Mouse (Mus musculus) midbrain, embryonic 13.5 days (tissue): ENCODE results near the gene Acaa1b. TPM values are rescaled to one million over a fixed set of nuclear protein-coding genes. Genes with fewer than 3 reads are reported as not detected.

ENCODE experiments used
- ATAC-seq: fragments of 200-750 bp; cut with Nextera tagmentation; 2 replicates; pipeline ENCODE4 v1.8.0; 2017; ENCODE audit warnings: mild to moderate bottlenecking, moderate TSS enrichment, moderate library complexity
- H3K27ac ChIP-seq: fragments of 300-500 bp; sonication (generic); 2 replicates; pipeline ENCODE4 v1.5.1; 2015; ENCODE audit warnings: inconsistent platforms, mild to moderate bottlenecking, moderate library complexity
- H3K27me3 ChIP-seq: fragments of 300-500 bp; sonication (generic); 2 replicates; pipeline ENCODE4 v1.6.1; 2015; ENCODE audit warnings: mild to moderate bottlenecking, inconsistent platforms
- H3K36me3 ChIP-seq: fragments of 300-500 bp; sonication (generic); 2 replicates; pipeline ENCODE4 v1.6.1; 2015; ENCODE audit warnings: mild to moderate bottlenecking, inconsistent platforms
- H3K4me1 ChIP-seq: fragments of 300-500 bp; sonication (generic); replicated peaks from 2 replicates; pipeline ENCODE4 v1.6.1; 2015; ENCODE audit warnings: inconsistent platforms
- H3K4me2 ChIP-seq: fragments of 300-500 bp; sonication (generic); replicated peaks from 2 replicates; pipeline ENCODE4 v1.6.1; 2015; ENCODE audit warnings: moderate library complexity, mild to moderate bottlenecking, inconsistent platforms
- H3K4me3 ChIP-seq: fragments of 300-500 bp; sonication (generic); replicated peaks from 2 replicates; pipeline ENCODE4 v1.5.1; 2015; ENCODE audit warnings: mild to moderate bottlenecking, inconsistent platforms
- H3K9ac ChIP-seq: fragments of 300-500 bp; sonication (generic); replicated peaks from 2 replicates; pipeline ENCODE4 v1.6.1; 2015; ENCODE audit warnings: mild to moderate bottlenecking, inconsistent platforms
- H3K9me3 ChIP-seq: fragments of 300-500 bp; sonication (generic); 2 replicates; pipeline ENCODE4 v1.6.1; 2016; ENCODE audit warnings: mild to moderate bottlenecking, inconsistent platforms
- WGBS: fragments of 180-500 bp; shearing (Covaris S2); methylation state at CpG from one replicate; pipeline ENCODE4 v1.1.7; 2015; 5-methylcytosine and 5-hydroxymethylcytosine counted together
- polyA plus RNA-seq: library from polyadenylated mRNA; unstranded; fragments of >200 nt; fragmentation: Nextera tagmentation; extraction: Ambion mirVana; gene quantifications from 2 replicates; pipeline ENCODE4 v1.2.1, GENCODE M21; 2015

Acaa1b gene
- polyA plus RNA-seq, 1 experiment from 2014 or later, result 1.4 TPM

DNA sequence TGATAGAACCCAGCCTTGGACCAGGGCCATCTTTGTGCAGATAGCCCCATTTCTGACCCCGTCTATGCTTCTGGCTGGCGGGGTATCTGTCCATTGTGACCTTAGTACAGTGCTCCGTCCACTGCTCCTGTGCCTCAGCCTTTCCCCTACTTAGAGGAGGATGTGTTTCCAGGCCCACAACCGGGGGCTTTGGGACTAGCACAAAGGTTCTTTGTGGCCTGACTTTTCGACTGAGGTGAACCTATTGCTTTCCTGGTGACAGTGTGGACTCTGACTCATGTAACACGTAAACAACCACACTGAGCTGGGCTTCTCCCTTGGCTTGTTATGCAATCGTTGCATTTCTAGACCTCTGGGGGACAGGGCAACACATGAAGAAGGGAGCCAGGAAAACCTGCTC is 7.8 kb upstream of the Acaa1b start:
- no peaks in the 10 kb centered on the region for H3K9me3 ChIP-seq
- no peaks in the 10 kb centered on the region for H3K36me3 ChIP-seq
- ATAC-seq, result no peak
- no peak overlapping the region for H3K27ac ChIP-seq
- WGBS, result 89% methylated on average over 7 of the region's 7 CpGs
- H3K4me2 ChIP-seq, result no peak overlapping the region
- no peaks in the 10 kb centered on the region for H3K27me3 ChIP-seq
- H3K4me1 ChIP-seq, result no peaks in the 10 kb centered on the region
- no peak overlapping the region for H3K9ac ChIP-seq
- no peak overlapping the region for H3K4me3 ChIP-seq

DNA sequence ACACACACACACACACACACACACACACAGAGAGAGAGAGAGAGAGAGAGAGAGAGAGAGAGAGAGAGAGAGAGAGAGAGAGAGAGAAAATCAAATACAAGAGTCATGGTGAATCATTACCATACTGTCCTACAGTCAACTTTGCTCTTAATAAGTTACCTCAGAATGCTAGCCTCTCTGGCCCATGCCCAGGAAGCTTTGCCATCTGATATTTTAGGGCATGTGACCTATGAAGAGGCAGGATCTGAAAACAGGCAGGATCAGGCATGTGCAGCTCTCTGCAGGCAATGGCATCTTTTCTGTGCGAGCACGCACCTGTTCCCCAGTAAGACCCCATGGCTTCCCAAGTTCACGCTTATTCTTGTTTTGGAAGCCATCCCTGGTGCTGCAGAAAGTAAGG is 3.8 kb upstream of the Acaa1b start:
- Histone ChIP-seq H3K4me3 (no peak overlapping the region), H3K27ac (no peak overlapping the region), H3K9me3 (no peaks in the 10 kb centered on the region), H3K9ac (no peak overlapping the region), H3K36me3 (no peaks in the 10 kb centered on the region), H3K4me1 (no peaks in the 10 kb centered on the region), H3K4me2 (no peak overlapping the region), H3K27me3 (peaks cover 16% of the 10 kb centered on the region)
- no peak for ATAC-seq
- WGBS, result 97% methylated on average over 3 of the region's 3 CpGs

DNA sequence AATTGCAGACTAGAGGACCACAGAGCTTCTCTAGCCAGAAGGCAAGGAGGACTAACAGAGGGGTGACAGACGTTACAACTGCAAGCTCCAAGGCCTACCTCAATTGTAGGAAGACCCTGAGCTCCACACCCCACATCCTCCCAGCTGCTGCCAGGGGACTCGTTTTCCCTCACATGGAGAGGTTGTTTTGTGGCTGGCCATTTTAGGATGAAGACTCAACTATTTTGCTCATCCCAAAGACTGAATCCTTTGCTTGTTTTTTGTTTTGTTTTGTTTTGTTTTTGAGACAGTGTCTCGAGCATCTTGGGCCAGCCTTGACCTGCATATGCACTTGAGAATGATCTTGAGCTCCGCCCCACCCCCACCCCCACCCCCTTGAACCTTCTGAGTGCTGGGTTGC is 2.0 kb upstream of the Acaa1b start, which contains the start of gene Gm47289:
Gene Gm47289 (plus strand): TSS at position 301 of the 400 bp plus-strand sequence.
- H3K4me2 ChIP-seq, result no peak within 1 kb of the TSS
- H3K9me3 ChIP-seq, result no peaks in the 10 kb centered on the region
- H3K36me3 ChIP-seq, result no peaks in the 10 kb centered on the region
- no peak within 1 kb of the TSS for H3K4me3 ChIP-seq
- H3K4me1 ChIP-seq, result no peaks in the 10 kb centered on the region
- no peak within 1 kb of the TSS for H3K9ac ChIP-seq
- H3K27me3 ChIP-seq, result peaks cover 24% of the 10 kb centered on the region
- H3K27ac ChIP-seq, result no peak within 1 kb of the TSS
- WGBS, result 60% methylated on average over 4 of the region's 4 CpGs
- ATAC-seq, result no peak

DNA sequence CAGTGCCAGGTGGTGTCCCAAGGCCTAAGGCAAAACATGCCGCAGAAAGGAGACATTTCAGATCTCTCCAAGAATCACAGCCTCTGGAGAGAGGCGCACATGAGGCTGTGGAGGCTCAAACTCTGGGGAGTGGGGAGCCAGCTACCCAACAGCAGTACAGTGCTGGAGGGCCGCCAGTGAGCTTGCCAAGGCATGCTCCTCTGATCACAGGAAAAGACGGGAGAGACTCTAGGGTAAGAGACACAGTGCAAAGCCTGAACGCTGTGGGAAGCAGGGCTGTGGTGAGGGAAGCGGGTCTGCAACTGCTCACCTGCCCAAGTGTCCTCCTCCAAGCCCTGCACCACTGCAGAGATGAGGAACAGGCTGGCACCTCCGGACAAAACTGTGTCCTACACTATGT is 1.1 kb downstream of the Acaa1b start:
- 51% methylated on average over 7 of the region's 7 CpGs for WGBS
- Histone ChIP-seq H3K4me1 (no peaks in the 10 kb centered on the region), H3K9me3 (no peaks in the 10 kb centered on the region), H3K4me2 (no peak overlapping the region), H3K9ac (no peak overlapping the region), H3K27ac (no peak overlapping the region), H3K27me3 (peaks cover 24% of the 10 kb centered on the region), H3K36me3 (no peaks in the 10 kb centered on the region), H3K4me3 (peak overlapping the region; percentile 55; the same call in 1 of the 2 replicates)
- ATAC-seq, result no peak

DNA sequence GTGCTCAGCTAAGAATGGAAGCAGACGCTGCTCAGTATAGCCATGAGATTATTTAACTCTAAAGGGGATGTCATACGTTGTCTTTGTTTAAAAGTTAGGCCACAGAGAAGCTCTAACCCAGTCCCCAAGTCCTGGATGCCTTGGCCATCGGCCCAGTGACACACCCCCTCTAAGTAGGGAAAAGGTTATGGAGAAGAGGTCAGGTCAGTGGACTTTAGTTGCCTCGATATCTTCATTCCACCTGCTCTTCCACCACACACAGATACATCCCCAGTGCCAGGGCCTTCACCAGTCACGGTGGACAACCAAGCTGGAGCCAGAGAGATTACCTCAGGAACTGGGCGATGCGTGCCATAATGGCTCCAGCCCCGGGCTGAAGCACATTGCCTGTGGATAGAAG is 1.5 kb downstream of the Acaa1b start:
- Histone ChIP-seq H3K9me3 (no peaks in the 10 kb centered on the region), H3K4me2 (no peak overlapping the region), H3K4me1 (no peaks in the 10 kb centered on the region), H3K27ac (no peak overlapping the region), H3K27me3 (peaks cover 24% of the 10 kb centered on the region), H3K36me3 (no peaks in the 10 kb centered on the region), H3K4me3 (no peak overlapping the region), H3K9ac (no peak overlapping the region)
- ATAC-seq, result no peak
- 87% methylated on average over 8 of the region's 8 CpGs for WGBS

DNA sequence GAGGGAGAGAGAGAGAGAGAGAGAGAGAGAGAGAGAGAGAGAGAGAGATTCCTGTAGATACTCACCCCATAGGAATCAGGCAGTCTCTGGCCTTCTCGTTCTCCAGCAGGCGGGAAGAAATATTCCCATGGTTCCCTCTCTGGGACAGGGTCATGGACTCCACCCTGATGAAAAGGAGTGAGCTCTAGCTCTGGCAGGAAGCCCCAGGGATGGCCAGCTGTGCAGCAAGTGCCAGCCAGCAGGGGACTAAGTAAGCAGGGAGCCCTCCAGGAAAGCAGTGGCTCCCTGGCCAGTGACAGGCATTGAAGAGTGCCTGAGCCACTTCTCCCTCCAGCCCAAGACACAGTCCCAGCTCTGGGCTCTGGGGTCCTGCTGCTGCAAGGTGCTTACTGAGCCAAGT is 5.1 kb downstream of the Acaa1b start:
- Histone ChIP-seq H3K4me1 (no peaks in the 10 kb centered on the region), H3K27me3 (peaks cover 12% of the 10 kb centered on the region), H3K9me3 (no peaks in the 10 kb centered on the region), H3K4me3 (no peak overlapping the region), H3K36me3 (no peaks in the 10 kb centered on the region), H3K4me2 (no peak overlapping the region), H3K9ac (no peak overlapping the region), H3K27ac (no peak overlapping the region)
- no peak for ATAC-seq
- 50% methylated on average over 2 of the region's 2 CpGs for WGBS

DNA sequence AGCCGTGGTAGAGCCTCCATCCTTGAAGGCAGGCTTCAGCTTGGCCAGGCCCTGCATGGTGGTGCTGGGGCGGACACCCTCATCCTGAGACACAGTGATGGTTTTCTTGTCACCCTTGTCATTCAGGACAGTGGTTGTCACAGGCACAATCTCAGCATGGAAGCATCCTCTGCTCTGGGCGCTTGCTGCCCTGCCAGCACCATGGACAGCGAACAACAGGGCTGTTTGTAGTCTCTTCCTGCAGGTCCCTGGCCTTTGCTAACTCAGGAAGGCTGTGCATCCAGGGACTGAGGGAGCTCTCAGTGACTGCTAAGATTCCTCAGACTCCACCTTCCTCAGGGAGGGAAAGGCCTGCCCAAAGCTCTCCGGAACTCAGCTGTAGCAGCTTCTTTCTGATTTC is 7.3 kb downstream of the Acaa1b start:
- H3K4me3 ChIP-seq, result no peak overlapping the region
- H3K9me3 ChIP-seq, result no peaks in the 10 kb centered on the region
- no peak overlapping the region for H3K4me2 ChIP-seq
- H3K27ac ChIP-seq, result no peak overlapping the region
- ATAC-seq, result no peak
- WGBS, result 23% methylated on average over 5 of the region's 5 CpGs
- H3K36me3 ChIP-seq, result no peaks in the 10 kb centered on the region
- H3K4me1 ChIP-seq, result no peaks in the 10 kb centered on the region
- no peak overlapping the region for H3K9ac ChIP-seq
- no peaks in the 10 kb centered on the region; the same call in 1 of the 2 replicates for H3K27me3 ChIP-seq

DNA sequence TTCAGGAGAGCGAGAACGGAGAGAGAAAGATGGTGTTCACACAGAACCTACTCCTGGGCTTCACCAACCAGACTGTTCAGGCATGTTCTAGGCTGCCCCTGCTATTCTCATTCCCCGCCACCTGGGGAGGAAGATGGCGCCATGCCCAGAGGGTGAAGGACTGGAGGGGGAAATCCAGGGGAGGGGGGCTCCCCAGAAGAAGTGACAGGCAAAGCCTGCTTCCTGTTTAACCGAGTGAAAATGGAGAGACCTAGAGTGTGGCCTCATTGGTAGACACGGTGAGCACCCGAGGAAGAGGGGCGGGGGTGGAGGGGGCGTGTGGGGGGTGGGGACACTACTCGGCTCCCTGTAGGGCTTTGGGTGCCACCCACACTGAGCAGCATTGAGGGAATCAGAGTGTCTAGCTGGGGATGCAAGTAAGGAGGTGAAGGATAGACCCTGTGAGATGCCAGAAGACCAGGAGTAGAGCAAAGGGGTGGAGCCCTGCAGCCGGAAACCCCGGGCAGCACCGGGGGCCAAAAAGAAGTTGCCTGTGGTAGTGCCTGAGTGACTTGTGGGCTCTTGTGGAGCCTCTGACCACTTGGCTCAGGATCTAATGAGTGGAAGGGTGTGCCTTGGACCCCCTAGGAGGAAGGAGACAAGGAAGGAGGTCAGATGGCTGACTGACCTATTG is 10.7 kb downstream of the Acaa1b start:
- Histone ChIP-seq H3K4me2 (no peak overlapping the region), H3K36me3 (no peaks in the 10 kb centered on the region), H3K27ac (no peak overlapping the region), H3K9me3 (no peaks in the 10 kb centered on the region), H3K4me3 (no peak overlapping the region), H3K27me3 (no peaks in the 10 kb centered on the region), H3K4me1 (no peaks in the 10 kb centered on the region), H3K9ac (no peak overlapping the region)
- WGBS, result 83% methylated on average over 13 of the region's 13 CpGs
- 0 out of 2 replicates have a peak, but pooled peaks have one; percentile 27 for ATAC-seq

DNA sequence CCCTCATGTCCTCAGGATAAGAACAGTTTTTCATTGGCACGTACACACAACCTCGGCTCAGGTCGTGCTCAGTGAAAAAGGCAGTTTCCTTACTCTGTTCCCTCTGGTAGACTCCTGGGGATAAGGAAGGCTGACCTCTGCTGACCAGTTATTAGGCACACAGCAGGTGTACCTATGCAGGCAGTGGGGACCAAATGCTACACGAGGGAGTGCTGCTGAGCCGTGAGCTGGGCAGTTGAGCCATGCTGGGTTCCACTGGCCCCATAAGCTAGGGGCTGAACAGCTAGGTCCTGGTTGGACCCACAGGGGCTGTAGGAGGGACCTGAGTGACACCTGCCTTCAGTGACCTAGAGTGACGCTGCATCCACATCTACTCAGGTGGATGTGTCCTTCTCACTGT is 11.3 kb downstream of the Acaa1b start:
- Histone ChIP-seq H3K4me2 (no peak overlapping the region), H3K36me3 (no peaks in the 10 kb centered on the region), H3K9ac (no peak overlapping the region), H3K27me3 (no peaks in the 10 kb centered on the region), H3K4me1 (no peaks in the 10 kb centered on the region), H3K4me3 (no peak overlapping the region), H3K27ac (no peak overlapping the region), H3K9me3 (no peaks in the 10 kb centered on the region)
- ATAC-seq, result no peak
- 62% methylated on average over 6 of the region's 6 CpGs for WGBS

DNA sequence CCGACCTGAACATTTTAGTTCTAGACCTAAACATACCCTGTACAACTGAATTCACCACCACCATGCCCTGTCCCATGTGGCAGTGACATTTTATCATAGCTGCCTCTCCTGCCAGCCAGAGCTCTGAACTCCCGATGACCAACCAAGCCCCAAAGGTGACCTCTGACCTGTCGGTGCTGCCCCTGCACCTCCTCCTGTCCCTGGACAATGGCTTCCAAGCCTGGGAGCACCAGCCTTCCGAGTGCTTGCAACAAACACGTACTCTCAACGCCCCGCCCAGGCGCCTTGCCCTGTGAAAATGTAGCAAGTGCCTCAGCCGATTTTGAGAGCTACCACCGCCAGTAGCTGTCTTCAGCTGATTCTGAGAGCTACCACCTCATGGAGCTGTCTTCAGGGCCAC is 11.8 kb downstream of the Acaa1b start:
- WGBS, result 49% methylated on average over 10 of the region's 10 CpGs
- ATAC-seq, result no peak

DNA sequence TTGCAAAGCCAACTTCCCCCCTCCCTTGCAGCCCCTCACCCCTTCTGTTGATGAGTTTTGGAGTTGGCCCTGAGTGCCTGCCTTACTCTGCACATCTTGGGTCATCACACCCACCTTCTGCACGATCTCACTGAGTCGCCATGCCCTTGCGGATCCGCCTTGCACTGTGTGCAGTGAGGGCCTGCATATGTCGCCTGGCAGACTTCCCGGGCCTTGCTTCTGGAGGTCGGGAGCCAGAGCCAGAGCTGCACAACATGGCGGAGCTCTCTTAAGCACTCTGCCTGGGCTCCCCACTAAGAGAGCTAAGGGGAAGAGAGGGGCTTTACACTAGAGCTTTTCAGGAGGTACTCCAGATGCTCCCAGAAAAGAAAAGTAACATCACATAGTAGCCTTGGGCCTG is 12.2 kb downstream of the Acaa1b start:
- Histone ChIP-seq H3K4me2 (no peak overlapping the region), H3K36me3 (no peaks in the 10 kb centered on the region), H3K4me1 (no peaks in the 10 kb centered on the region), H3K4me3 (no peak overlapping the region), H3K27ac (no peak overlapping the region), H3K27me3 (no peaks in the 10 kb centered on the region), H3K9ac (no peak overlapping the region), H3K9me3 (no peaks in the 10 kb centered on the region)
- 85% methylated on average over 8 of the region's 8 CpGs for WGBS
- ATAC-seq, result no peak

More for the DNA sequence above, 11.8 kb downstream of the Acaa1b start:
- no peaks in the 10 kb centered on the region for H3K4me1 ChIP-seq
- no peak overlapping the region for H3K4me3 ChIP-seq
- no peaks in the 10 kb centered on the region for H3K9me3 ChIP-seq
- no peaks in the 10 kb centered on the region for H3K36me3 ChIP-seq
- H3K4me2 ChIP-seq, result no peak overlapping the region
- H3K9ac ChIP-seq, result no peak overlapping the region
- no peak overlapping the region for H3K27ac ChIP-seq
- H3K27me3 ChIP-seq, result no peaks in the 10 kb centered on the region

DNA sequence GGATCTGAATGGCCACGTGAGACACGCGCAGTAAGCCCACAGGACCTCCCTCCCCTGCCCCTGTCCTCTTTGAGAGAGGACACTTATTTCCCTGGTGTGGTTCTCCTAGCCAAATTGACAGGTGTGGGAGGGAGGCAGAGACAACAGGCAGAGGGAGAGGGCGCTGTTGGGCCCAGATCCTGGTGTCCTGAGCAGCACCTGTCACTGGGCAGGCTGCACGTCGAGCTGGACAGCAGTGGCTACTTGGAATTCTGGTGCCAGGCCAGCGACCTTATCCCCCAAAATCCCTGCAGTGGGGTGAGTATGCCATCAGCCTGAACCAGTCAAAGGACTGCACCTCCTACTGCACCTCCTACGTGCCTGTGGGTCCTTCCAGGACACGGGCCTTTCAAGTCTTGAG is 13.5 kb downstream of the Acaa1b start:
- WGBS, result 69% methylated on average over 9 of the region's 9 CpGs
- H3K4me2 ChIP-seq, result no peak overlapping the region
- no peak overlapping the region for H3K9ac ChIP-seq
- H3K9me3 ChIP-seq, result no peaks in the 10 kb centered on the region
- H3K4me3 ChIP-seq, result no peak overlapping the region
- no peaks in the 10 kb centered on the region for H3K27me3 ChIP-seq
- no peaks in the 10 kb centered on the region for H3K4me1 ChIP-seq
- H3K36me3 ChIP-seq, result no peaks in the 10 kb centered on the region
- ATAC-seq, result no peak
- no peak overlapping the region for H3K27ac ChIP-seq

DNA sequence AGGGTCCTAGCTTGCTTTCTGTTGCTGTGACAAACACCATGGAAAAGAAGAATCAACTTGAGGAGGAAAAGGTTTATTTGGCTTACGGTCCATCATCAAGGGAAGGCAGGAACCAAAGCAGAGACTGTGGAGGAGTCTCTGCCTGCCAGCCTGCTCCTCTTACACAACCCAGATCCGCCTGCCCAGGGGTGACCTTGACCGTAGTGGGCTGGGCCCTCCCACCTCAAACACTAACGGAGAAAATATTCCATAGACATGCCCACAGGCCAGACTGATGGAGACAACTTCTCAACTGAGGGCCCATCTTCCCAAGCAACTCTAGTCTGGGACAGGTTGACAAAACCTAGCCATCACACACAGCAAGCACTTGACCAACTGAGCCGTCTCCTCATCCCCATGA is 14.8 kb downstream of the Acaa1b start:
- no peak for ATAC-seq
- Histone ChIP-seq H3K9ac (no peak overlapping the region), H3K9me3 (no peaks in the 10 kb centered on the region), H3K27ac (no peak overlapping the region), H3K4me1 (no peaks in the 10 kb centered on the region), H3K4me2 (no peak overlapping the region), H3K4me3 (no peak overlapping the region), H3K36me3 (no peaks in the 10 kb centered on the region), H3K27me3 (no peaks in the 10 kb centered on the region)
- WGBS, result 88% methylated on average over 5 of the region's 5 CpGs
